Mouse (Mus musculus) limb, embryonic 12.5 days (tissue): ENCODE data around the gene Pbxip1. TPM values are rescaled to one million over a fixed set of nuclear protein-coding genes. Genes with fewer than 3 reads are reported as not detected.
A peak's percentile ranks its signal among the peaks of the same experiment; 100 is the strongest.

Experiments
- ATAC-seq: fragments of 200-750 bp; cut with Nextera tagmentation; 2 replicates; pipeline ENCODE4 v1.8.0; 2017; ENCODE audit warnings: low read depth, moderate TSS enrichment; ENCODE audit not compliant: insufficient number of reproducible peaks, insufficient read depth, low FRiP score, low TSS enrichment
- H3K27ac ChIP-seq: fragments of 300-500 bp; sonication (generic); 2 replicates; pipeline ENCODE4 v1.5.1; 2016; ENCODE audit warnings: mild to moderate bottlenecking, moderate library complexity
- H3K27me3 ChIP-seq: fragments of 300-500 bp; sonication (generic); 2 replicates; pipeline ENCODE4 v1.6.1; 2016; ENCODE audit warnings: mild to moderate bottlenecking, moderate library complexity
- H3K36me3 ChIP-seq: fragments of 300-500 bp; sonication (generic); 2 replicates; pipeline ENCODE4 v1.6.1; 2016; ENCODE audit warnings: mild to moderate bottlenecking, moderate library complexity
- H3K4me1 ChIP-seq: fragments of 300-500 bp; sonication (generic); replicated peaks from 2 replicates; pipeline ENCODE4 v1.6.1; 2016
- H3K4me2 ChIP-seq: fragments of 300-500 bp; sonication (generic); 2 replicates; pipeline ENCODE4 v1.6.1; 2016; ENCODE audit warnings: mild to moderate bottlenecking, moderate library complexity
- H3K4me3 ChIP-seq: fragments of 300-500 bp; sonication (generic); replicated peaks from 2 replicates; pipeline ENCODE4 v1.5.1; 2016; ENCODE audit warnings: mild to moderate bottlenecking
- H3K9ac ChIP-seq: fragments of 300-500 bp; sonication (generic); replicated peaks from 2 replicates; pipeline ENCODE4 v1.6.1; 2016; ENCODE audit warnings: mild to moderate bottlenecking, moderate library complexity
- H3K9me3 ChIP-seq: fragments of 300-500 bp; sonication (generic); 2 replicates; pipeline ENCODE4 v1.6.1; 2016; ENCODE audit warnings: mild to moderate bottlenecking, moderate library complexity
- WGBS: fragments of 180-500 bp; shearing (Covaris S2); methylation state at CpG from one replicate; pipeline ENCODE4 v1.1.7; 2016; 5-methylcytosine and 5-hydroxymethylcytosine counted together
- polyA plus RNA-seq: library from polyadenylated mRNA; unstranded; fragments of >200 nt; fragmentation: Nextera tagmentation; extraction: Ambion mirVana; gene quantifications from 2 replicates; pipeline ENCODE4 v1.2.1, GENCODE M21; 2016

Gene Pbxip1
- polyA plus RNA-seq, 1 experiment from 2014 or later, result 27.4 TPM

GRCm38 (mm10) chr3:89394006-89394893 is 42.3 kb upstream of the Pbxip1 start, which contains the start of gene Zbtb7b:
Zbtb7b (minus strand) TSS chr3:89394776.
- Histone ChIP-seq H3K27ac (peak within 1 kb of the TSS; percentile 84), H3K4me3 (peak within 1 kb of the TSS; percentile 53), H3K9me3 (no peaks in the 10 kb centered on the region), H3K4me1 (peaks cover 62% of the 10 kb centered on the region), H3K27me3 (peaks cover 26% of the 10 kb centered on the region), H3K4me2 (peak within 1 kb of the TSS; percentile 100), H3K36me3 (no peaks in the 10 kb centered on the region), H3K9ac (peak within 1 kb of the TSS; percentile 55)
- ATAC-seq, result peak; percentile 7; the same call in 1 of the 2 replicates
- under 1% methylated on average over 39 of the region's 42 CpGs for WGBS

DNA sequence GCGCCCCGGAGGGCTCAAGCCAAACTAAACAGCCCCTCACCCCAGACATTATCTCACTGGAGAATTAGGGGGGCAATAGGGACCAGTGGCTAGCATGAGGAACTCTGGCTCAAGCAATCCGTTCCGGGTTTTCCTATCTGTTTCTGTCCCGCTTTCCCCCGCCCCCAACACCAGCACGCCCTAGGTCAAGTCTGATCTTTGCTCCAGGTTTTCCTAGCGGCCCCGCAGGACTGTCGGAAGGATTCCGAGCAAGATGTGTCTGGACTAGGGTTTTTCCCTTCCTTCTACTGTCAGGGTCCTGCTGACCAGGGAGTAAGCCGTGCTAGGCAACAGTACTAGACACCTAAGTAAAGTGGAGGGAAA is 41.6 kb upstream of the Pbxip1 start:
- WGBS, result under 1% methylated on average over 10 of the region's 12 CpGs
- Histone ChIP-seq H3K9ac (peak overlapping the region; percentile 55; the same call in 1 of the 2 replicates), H3K4me2 (peak overlapping the region; percentile 100), H3K27me3 (peaks cover 26% of the 10 kb centered on the region), H3K4me1 (peaks cover 62% of the 10 kb centered on the region), H3K36me3 (no peaks in the 10 kb centered on the region), H3K27ac (peak overlapping the region; percentile 84), H3K9me3 (no peaks in the 10 kb centered on the region), H3K4me3 (peak overlapping the region; percentile 53)
- ATAC-seq, result peak; percentile 16; the same call in 1 of the 2 replicates

GRCm38 (mm10) chr3:89395419-89395805 is 41.1 kb upstream of the Pbxip1 start:
- 2% methylated on average over 10 of the region's 10 CpGs for WGBS
- peak overlapping the region; percentile 53 for H3K4me3 ChIP-seq
- peak overlapping the region; percentile 84 for H3K27ac ChIP-seq
- H3K4me2 ChIP-seq, result peak overlapping the region; percentile 100
- H3K27me3 ChIP-seq, result peaks cover 26% of the 10 kb centered on the region
- peak overlapping the region; percentile 55; the same call in 1 of the 2 replicates for H3K9ac ChIP-seq
- H3K9me3 ChIP-seq, result no peaks in the 10 kb centered on the region
- H3K4me1 ChIP-seq, result peaks cover 59% of the 10 kb centered on the region
- no peak for ATAC-seq
- H3K36me3 ChIP-seq, result no peaks in the 10 kb centered on the region

GRCm38 (mm10) chr3:89395806-89396653 is 40.5 kb upstream of the Pbxip1 start:
- WGBS, result 1% methylated on average over 43 of the region's 44 CpGs
- ATAC-seq, result no peak
- H3K4me1 ChIP-seq, result peaks cover 53% of the 10 kb centered on the region

DNA sequence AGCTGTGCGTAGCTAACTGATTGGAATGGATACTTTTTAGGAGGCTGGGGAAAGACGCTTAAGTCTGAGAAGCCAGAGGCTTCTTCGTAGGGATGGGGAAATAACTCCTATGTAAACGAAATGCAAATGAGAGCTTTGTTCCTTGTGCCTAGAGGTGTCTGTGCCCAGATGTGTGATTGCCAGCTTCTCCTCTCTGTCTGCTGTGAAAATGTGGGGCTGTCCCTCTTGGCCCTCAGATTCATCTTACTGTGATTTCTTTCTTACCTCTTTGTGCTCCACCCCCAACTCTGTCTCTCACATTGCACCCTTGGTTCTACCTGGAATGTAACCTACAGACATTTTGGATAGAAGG is 39.9 kb upstream of the Pbxip1 start:
- H3K27ac ChIP-seq, result peak overlapping the region; percentile 79; the same call in 1 of the 2 replicates
- WGBS, result 2% methylated on average over 4 of the region's 4 CpGs
- ATAC-seq, result no peak

More at GRCm38 (mm10) chr3:89395806-89396653, 40.5 kb upstream of the Pbxip1 start:
- Histone ChIP-seq H3K9me3 (no peaks in the 10 kb centered on the region), H3K27me3 (peaks cover 21% of the 10 kb centered on the region), H3K27ac (peak overlapping the region; percentile 79), H3K4me2 (peak overlapping the region; percentile 100), H3K4me3 (peak overlapping the region; percentile 53), H3K9ac (peak overlapping the region; percentile 58), H3K36me3 (no peaks in the 10 kb centered on the region)

GRCm38 (mm10) chr3:89401329-89401728 is 35.2 kb upstream of the Pbxip1 start:
- ATAC-seq, result no peak
- H3K9ac ChIP-seq, result no peak overlapping the region
- H3K36me3 ChIP-seq, result peaks cover 38% of the 10 kb centered on the region
- WGBS, result 90% methylated on average over 7 of the region's 7 CpGs
- peaks cover 6% of the 10 kb centered on the region for H3K4me1 ChIP-seq
- H3K27ac ChIP-seq, result no peak overlapping the region
- H3K9me3 ChIP-seq, result no peaks in the 10 kb centered on the region
- H3K4me3 ChIP-seq, result no peak overlapping the region
- H3K27me3 ChIP-seq, result no peaks in the 10 kb centered on the region
- no peak overlapping the region for H3K4me2 ChIP-seq

More for the DNA sequence above, 39.9 kb upstream of the Pbxip1 start:
- Histone ChIP-seq H3K27me3 (peaks cover 16% of the 10 kb centered on the region), H3K9me3 (no peaks in the 10 kb centered on the region), H3K4me3 (peak overlapping the region; percentile 53), H3K36me3 (peaks cover 5% of the 10 kb centered on the region; the same call in 1 of the 2 replicates), H3K9ac (peak overlapping the region; percentile 58), H3K4me2 (peak overlapping the region; percentile 100), H3K4me1 (peaks cover 47% of the 10 kb centered on the region)

DNA sequence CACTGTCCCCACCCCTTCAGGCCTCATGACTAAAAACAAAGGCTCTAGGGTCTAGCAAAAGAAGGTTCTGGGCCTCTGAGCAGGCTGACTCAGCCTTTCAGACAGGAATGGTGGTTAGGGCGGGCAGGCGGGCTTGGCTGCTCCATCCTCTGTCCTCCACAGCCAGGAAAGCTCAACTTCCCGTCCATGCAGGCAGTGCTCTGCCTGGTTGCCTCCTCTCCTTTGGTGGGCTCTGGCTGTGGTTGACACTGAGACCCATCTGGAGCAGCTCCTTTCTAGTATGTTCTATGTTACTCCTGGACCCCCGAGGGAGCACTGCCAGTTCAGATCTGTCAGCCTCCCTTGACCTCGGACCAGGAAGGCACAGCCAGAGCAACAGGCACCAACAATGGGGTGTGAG is 33.8 kb upstream of the Pbxip1 start, which contains the start of gene Lenep:
Gene Lenep, minus strand, starts transcription at position 101 of the 400 bp plus-strand sequence.
- no peak within 1 kb of the TSS for H3K4me2 ChIP-seq
- 83% methylated on average over 5 of the region's 5 CpGs for whole genome bisulfite sequencing
- no peak within 1 kb of the TSS for H3K4me3 ChIP-seq
- H3K36me3 ChIP-seq, result peaks cover 48% of the 10 kb centered on the region
- no peaks in the 10 kb centered on the region for H3K9me3 ChIP-seq
- H3K9ac ChIP-seq, result no peak within 1 kb of the TSS
- no peak within 1 kb of the TSS for H3K27ac ChIP-seq
- H3K4me1 ChIP-seq, result no peaks in the 10 kb centered on the region
- no peaks in the 10 kb centered on the region for H3K27me3 ChIP-seq
- no peak for ATAC-seq

DNA sequence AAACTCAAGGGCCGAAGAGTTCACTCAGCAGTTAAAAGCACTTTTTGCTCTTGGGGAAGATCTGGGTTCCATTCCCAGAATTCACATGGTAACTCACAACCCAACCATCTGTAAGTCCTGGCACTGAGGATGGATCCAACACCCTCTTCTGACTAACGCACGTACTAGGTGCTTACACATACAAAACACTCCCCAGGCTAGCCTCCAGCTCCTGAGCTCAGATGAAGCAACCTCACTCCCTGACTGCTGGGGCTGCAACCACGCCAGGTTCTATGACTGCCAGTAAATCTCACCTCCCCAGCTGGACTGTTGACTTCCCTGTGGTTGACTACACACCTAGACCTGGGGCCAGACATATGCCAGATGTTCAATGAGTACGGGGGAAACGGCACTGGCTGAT is 29.6 kb upstream of the Pbxip1 start:
- 86% methylated on average over 6 of the region's 6 CpGs for WGBS
- ATAC-seq, result no peak
- Histone ChIP-seq H3K36me3 (peaks cover 54% of the 10 kb centered on the region), H3K27me3 (no peaks in the 10 kb centered on the region), H3K27ac (no peak overlapping the region), H3K9me3 (no peaks in the 10 kb centered on the region), H3K4me1 (peaks cover 6% of the 10 kb centered on the region), H3K9ac (no peak overlapping the region), H3K4me2 (no peak overlapping the region), H3K4me3 (no peak overlapping the region)

DNA sequence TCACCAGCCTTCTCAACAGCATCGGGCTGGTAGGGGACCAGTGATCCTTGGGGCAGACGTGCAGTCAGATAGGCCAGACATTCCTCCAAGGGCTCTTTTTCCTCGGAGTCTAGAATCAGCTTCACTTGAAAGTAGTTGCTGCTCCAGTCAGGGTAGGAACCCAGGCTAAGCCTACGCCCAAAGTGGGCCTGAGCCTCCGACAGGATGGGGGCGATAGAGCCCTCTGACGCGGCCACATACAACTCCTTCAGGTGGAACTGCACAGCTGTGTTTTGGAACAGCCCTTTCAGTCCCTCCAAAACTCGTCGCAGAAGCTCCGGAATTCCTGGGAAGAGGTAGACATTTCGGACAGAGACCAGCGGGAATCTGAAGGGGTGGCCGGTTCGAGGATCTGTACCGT is 28.1 kb upstream of the Pbxip1 start:
- Histone ChIP-seq H3K36me3 (peaks cover 44% of the 10 kb centered on the region), H3K4me2 (no peak overlapping the region), H3K4me1 (peaks cover 6% of the 10 kb centered on the region), H3K4me3 (no peak overlapping the region), H3K27me3 (no peaks in the 10 kb centered on the region), H3K9ac (no peak overlapping the region; the same call in 1 of the 2 replicates), H3K27ac (no peak overlapping the region), H3K9me3 (no peaks in the 10 kb centered on the region)
- WGBS, result 58% methylated on average over 16 of the region's 16 CpGs
- ATAC-seq, result no peak

GRCm38 (mm10) chr3:89409701-89410100 is 26.8 kb upstream of the Pbxip1 start:
- H3K27me3 ChIP-seq, result no peaks in the 10 kb centered on the region
- ATAC-seq, result no peak
- H3K36me3 ChIP-seq, result peaks cover 43% of the 10 kb centered on the region
- peaks cover 6% of the 10 kb centered on the region for H3K4me1 ChIP-seq
- no peak overlapping the region for H3K4me2 ChIP-seq
- WGBS, result 95% methylated on average over 3 of the region's 3 CpGs
- no peaks in the 10 kb centered on the region for H3K9me3 ChIP-seq
- no peak overlapping the region for H3K9ac ChIP-seq
- no peak overlapping the region for H3K27ac ChIP-seq
- H3K4me3 ChIP-seq, result no peak overlapping the region

DNA sequence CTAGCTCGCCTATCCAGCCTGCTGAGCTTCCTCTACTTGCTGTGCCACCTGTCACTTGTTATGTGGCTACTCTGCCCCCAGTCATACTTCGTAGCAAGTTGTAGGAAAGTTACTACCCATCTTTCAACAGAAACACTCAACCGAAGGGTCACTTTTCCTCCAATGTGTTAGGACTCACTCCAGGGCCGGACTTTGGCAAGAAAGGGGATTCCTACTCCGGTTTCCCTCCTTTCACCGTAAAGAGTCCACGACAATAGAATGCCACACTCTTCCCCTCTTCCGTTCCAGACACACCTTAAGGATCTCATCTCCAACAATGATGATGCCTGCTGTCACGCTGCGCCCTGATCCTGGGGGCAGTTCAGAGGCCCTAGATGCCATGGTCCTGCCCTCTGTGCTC is 25.6 kb upstream of the Pbxip1 start:
- WGBS, result 78% methylated on average over 10 of the region's 10 CpGs
- Histone ChIP-seq H3K9me3 (no peaks in the 10 kb centered on the region), H3K4me1 (peaks cover 6% of the 10 kb centered on the region), H3K9ac (peak overlapping the region; percentile 53), H3K27ac (no peak overlapping the region), H3K27me3 (no peaks in the 10 kb centered on the region), H3K36me3 (peaks cover 49% of the 10 kb centered on the region), H3K4me3 (peak overlapping the region; percentile 55), H3K4me2 (peak overlapping the region; percentile 68)
- ATAC-seq, result no peak
